Mouse (Mus musculus) forebrain, embryonic 15.5 days (tissue): Measurements from ENCODE around the gene Ttyh3. TPM values are rescaled to one million over a fixed set of nuclear protein-coding genes. Genes with fewer than 3 reads are reported as not detected.

ENCODE experiments used
- ATAC-seq: fragments of 200-750 bp; cut with Nextera tagmentation; replicated peaks from 2 replicates; pipeline ENCODE4 v1.8.0; 2017; ENCODE audit warnings: mild to moderate bottlenecking, moderate TSS enrichment, moderate library complexity
- H3K27ac ChIP-seq: fragments of 300-500 bp; sonication (generic); replicated peaks from 2 replicates; pipeline ENCODE4 v1.5.1; 2015; ENCODE audit warnings: mild to moderate bottlenecking, inconsistent platforms
- H3K27me3 ChIP-seq: fragments of 300-500 bp; sonication (generic); 2 replicates; pipeline ENCODE4 v1.6.1; 2015; ENCODE audit warnings: inconsistent platforms
- H3K36me3 ChIP-seq: fragments of 300-500 bp; sonication (generic); 2 replicates; pipeline ENCODE4 v1.6.1; 2015; ENCODE audit warnings: mild to moderate bottlenecking, inconsistent platforms
- H3K4me1 ChIP-seq: fragments of 300-500 bp; sonication (generic); 2 replicates; pipeline ENCODE4 v1.6.1; 2015; ENCODE audit warnings: inconsistent platforms
- H3K4me2 ChIP-seq: fragments of 300-500 bp; sonication (generic); replicated peaks from 2 replicates; pipeline ENCODE4 v1.6.1; 2015; ENCODE audit warnings: mild to moderate bottlenecking, inconsistent platforms
- H3K4me3 ChIP-seq: fragments of 300-500 bp; sonication (generic); 2 replicates; pipeline ENCODE4 v1.5.1; 2015; ENCODE audit warnings: mild to moderate bottlenecking, inconsistent platforms
- H3K9ac ChIP-seq: fragments of 300-500 bp; sonication (generic); replicated peaks from 2 replicates; pipeline ENCODE4 v1.6.1; 2015; ENCODE audit warnings: mild to moderate bottlenecking, inconsistent platforms
- H3K9me3 ChIP-seq: fragments of 300-500 bp; sonication (generic); 2 replicates; pipeline ENCODE4 v1.6.1; 2016; ENCODE audit warnings: inconsistent platforms
- WGBS: fragments of 180-500 bp; shearing (Covaris S2); methylation state at CpG from one replicate; pipeline ENCODE4 v1.1.7; 2015; ENCODE audit warnings: mixed read lengths; 5-methylcytosine and 5-hydroxymethylcytosine counted together
- polyA plus RNA-seq: library from polyadenylated mRNA; unstranded; fragments of >200 nt; fragmentation: Nextera tagmentation; extraction: Ambion mirVana; gene quantifications from 2 replicates; pipeline ENCODE4 v1.2.1, GENCODE M21; 2015

Ttyh3 gene
- polyA plus RNA-seq, 1 experiment from 2014 or later: 78.9 TPM

DNA sequence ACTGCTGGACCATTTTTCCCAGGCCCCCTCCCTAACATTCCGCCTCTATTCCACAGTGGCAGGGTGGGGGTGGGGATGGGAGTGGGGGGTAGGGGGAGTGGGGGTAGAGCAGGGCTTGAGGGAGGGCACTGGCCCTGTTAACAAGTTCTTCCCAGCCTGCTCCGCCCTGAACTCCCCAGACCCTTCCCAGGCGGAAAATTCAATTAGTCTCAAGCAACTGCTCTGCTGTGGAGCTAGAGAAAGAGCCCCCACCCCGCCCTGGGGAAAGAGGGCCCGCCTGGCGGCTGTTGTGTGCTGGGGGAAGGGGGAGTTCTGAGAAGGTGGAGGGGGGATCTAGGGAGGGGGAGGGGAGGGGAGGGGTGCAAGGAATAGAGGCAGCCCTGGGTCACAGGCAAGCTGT lies 69.1 kb downstream of the Ttyh3 start:
- peak; percentile 41 for ATAC-seq
- Histone ChIP-seq H3K4me1 (peaks cover 38% of the 10 kb centered on the region), H3K27me3 (no peaks in the 10 kb centered on the region), H3K9ac (no peak overlapping the region), H3K9me3 (no peaks in the 10 kb centered on the region), H3K27ac (no peak overlapping the region; the same call in 1 of the 2 replicates), H3K4me2 (no peak overlapping the region), H3K36me3 (no peaks in the 10 kb centered on the region), H3K4me3 (no peak overlapping the region)
- WGBS: 7% methylated on average over 6 of the region's 6 CpGs

DNA sequence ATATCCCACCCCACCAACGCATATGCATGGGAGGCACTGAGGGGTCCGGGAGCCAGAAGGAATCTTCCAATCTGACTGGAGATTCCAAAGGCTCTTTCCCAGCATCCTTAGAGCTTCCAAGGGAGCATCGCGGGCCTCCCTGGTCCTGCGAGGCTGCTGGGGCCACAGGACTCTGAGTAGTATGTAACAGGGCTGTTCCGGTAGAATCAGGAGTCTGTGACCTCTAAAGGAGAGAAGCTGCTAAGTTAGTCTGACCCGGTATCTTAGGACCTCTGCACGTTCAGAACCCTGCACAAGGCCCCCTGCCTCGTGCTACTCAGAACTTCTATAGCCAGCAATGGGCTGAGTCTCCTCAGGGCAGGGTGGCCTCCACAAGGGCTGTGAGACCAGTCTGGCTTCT lies 69.6 kb downstream of the Ttyh3 start:
- H3K9me3 ChIP-seq: no peaks in the 10 kb centered on the region
- no peaks in the 10 kb centered on the region for H3K36me3 ChIP-seq
- no peak for ATAC-seq
- H3K4me1 ChIP-seq: peaks cover 38% of the 10 kb centered on the region
- no peak overlapping the region; the same call in 1 of the 2 replicates for H3K27ac ChIP-seq
- no peak overlapping the region for H3K4me3 ChIP-seq
- 14% methylated on average over 9 of the region's 9 CpGs for WGBS
- H3K4me2 ChIP-seq: no peak overlapping the region
- H3K9ac ChIP-seq: no peak overlapping the region; the same call in 1 of the 2 replicates
- no peaks in the 10 kb centered on the region for H3K27me3 ChIP-seq

DNA sequence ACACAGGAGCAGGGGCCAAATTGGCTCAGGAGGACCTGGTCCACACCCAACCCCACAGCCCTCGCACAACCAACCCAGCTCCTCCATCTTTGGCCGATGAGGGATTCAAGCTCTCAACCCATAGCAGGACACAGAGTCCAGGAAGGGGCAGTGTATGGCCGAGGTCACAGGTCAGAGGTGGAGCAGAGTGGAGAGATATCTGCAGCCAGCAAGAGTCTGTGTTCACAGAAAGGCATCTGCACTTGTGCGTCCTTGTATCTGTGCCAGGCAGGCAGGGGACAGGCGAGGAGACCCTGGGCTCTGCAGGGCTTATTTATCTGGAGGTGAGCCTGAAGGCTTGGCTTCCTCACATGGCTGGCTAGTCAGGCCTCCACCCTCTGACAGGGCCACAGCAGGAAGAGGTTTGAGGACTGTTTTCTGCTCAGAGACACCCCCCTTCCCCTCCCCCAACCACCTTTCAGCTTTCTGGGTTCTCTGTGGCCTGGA lies 73.4 kb downstream of the Ttyh3 start:
- Histone ChIP-seq H3K4me2 (no peak overlapping the region), H3K27me3 (no peaks in the 10 kb centered on the region), H3K4me1 (peaks cover 13% of the 10 kb centered on the region), H3K9me3 (no peaks in the 10 kb centered on the region), H3K4me3 (no peak overlapping the region), H3K27ac (no peak overlapping the region), H3K36me3 (no peaks in the 10 kb centered on the region), H3K9ac (no peak overlapping the region)
- ATAC-seq: no peak
- WGBS: 70% methylated on average over 5 of the region's 5 CpGs

DNA sequence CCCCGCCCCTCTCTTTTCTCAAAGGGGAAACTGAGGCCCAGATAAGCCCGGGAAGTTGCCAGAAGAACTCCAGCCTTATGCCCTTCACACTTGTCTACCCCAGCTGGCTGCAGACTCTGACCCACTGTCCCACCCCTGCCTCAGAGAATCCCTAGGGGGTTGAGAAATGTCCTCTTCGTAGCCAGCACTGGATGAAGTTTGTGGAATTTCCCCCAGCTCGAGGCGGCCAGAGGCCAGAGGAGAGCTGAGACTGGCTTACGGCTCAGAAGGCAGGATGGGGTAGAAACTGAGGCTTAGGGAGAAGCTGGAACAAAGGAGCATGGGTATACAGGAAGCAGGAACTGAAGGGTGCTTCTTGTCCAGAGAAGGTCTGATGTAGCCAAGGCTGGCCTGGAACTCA lies 76.2 kb downstream of the Ttyh3 start:
- 84% methylated on average over 6 of the region's 6 CpGs for WGBS
- H3K4me2 ChIP-seq: no peak overlapping the region
- H3K27ac ChIP-seq: no peak overlapping the region
- H3K36me3 ChIP-seq: no peaks in the 10 kb centered on the region
- H3K4me1 ChIP-seq: peaks cover 1% of the 10 kb centered on the region; the same call in 1 of the 2 replicates
- H3K9me3 ChIP-seq: no peaks in the 10 kb centered on the region
- ATAC-seq: no peak
- H3K9ac ChIP-seq: no peak overlapping the region
- no peaks in the 10 kb centered on the region for H3K27me3 ChIP-seq
- no peak overlapping the region for H3K4me3 ChIP-seq

DNA sequence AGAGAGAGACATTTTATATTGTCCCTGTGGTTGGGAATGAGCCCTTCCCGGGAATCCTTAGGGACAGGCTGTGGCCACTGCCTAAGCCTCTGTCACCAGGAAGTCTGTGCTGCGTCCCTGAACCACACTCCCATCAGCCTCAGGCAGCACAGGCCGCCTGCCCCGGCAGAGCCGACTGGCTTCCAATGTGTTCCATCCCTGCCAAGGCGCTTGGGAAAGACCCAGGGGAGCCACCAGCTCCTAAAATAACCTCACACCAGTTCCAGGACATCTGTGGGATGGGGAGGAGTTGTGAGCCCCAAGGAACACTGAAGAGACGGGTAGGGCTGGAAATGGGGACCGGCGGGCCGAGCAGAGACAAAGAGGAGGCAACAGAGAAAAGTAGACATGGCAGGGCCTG lies 77.2 kb downstream of the Ttyh3 start:
- WGBS: 61% methylated on average over 10 of the region's 10 CpGs
- Histone ChIP-seq H3K27me3 (no peaks in the 10 kb centered on the region), H3K9me3 (no peaks in the 10 kb centered on the region), H3K4me1 (peaks cover 6% of the 10 kb centered on the region; the same call in 1 of the 2 replicates), H3K4me2 (no peak overlapping the region), H3K27ac (no peak overlapping the region), H3K9ac (no peak overlapping the region), H3K36me3 (no peaks in the 10 kb centered on the region), H3K4me3 (no peak overlapping the region)
- ATAC-seq: no peak

DNA sequence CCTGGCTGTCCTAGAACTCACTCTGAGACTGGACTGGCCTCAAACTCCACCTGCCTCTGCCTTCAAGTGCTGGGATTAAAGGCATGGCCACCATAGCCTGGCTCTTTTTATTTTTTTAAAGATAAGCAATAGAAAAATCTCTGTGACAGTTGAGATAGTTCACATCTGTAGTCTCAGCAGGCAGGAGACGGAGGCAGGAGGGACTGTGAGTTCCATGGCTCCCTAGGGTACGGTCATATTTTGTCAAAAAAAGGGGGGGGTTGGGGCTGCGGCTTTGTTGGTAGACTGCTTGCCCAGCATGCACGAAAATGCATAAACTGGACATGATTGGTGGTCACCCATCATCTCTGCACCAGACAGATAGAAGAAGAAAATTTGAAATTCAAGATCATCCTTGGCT lies 77.6 kb downstream of the Ttyh3 start:
- no peak overlapping the region for H3K27ac ChIP-seq
- H3K4me1 ChIP-seq: peaks cover 6% of the 10 kb centered on the region; the same call in 1 of the 2 replicates
- no peak overlapping the region for H3K4me3 ChIP-seq
- H3K9ac ChIP-seq: no peak overlapping the region
- ATAC-seq: no peak
- 82% methylated on average over 4 of the region's 4 CpGs for WGBS
- no peaks in the 10 kb centered on the region for H3K36me3 ChIP-seq
- H3K9me3 ChIP-seq: no peaks in the 10 kb centered on the region
- H3K4me2 ChIP-seq: no peak overlapping the region
- no peaks in the 10 kb centered on the region for H3K27me3 ChIP-seq

Other genes with a start within 250 kb of the Ttyh3 start
- gene Eif3b, start 229.7 kb downstream of the Ttyh3 start, polyA plus RNA-seq: 96.7 and 102 TPM in 2 replicates
- not detected in 2 replicates for gene Gm4869, start 203.4 kb downstream of the Ttyh3 start, polyA plus RNA-seq
- gene Chst12, start 143.5 kb downstream of the Ttyh3 start, polyA plus RNA-seq: 19.0 and 19.4 TPM in 2 replicates
- gene Grifin, start 84.0 kb downstream of the Ttyh3 start, polyA plus RNA-seq: 0.33 TPM in 1 of 2 replicates, not detected in the other
- gene Lfng, start 41.7 kb downstream of the Ttyh3 start, polyA plus RNA-seq: 25.7 and 28.8 TPM in 2 replicates
- 22.2 and 25.1 TPM in 2 replicates for gene Iqce, start 53.3 kb upstream of the Ttyh3 start, polyA plus RNA-seq
- 26.3 and 28.2 TPM in 2 replicates for gene Brat1, start 56.0 kb upstream of the Ttyh3 start, polyA plus RNA-seq
- gene Amz1, start 75.1 kb upstream of the Ttyh3 start, polyA plus RNA-seq: 4.4 and 5.3 TPM in 2 replicates
- 26.3 and 65.4 TPM in 2 replicates for gene Gna12, start 181.4 kb upstream of the Ttyh3 start, polyA plus RNA-seq